Mouse (Mus musculus) forebrain, embryonic 14.5 days (tissue): ENCODE data around the gene Itprid1. TPM values are rescaled to one million over a fixed set of nuclear protein-coding genes. Genes with fewer than 3 reads are reported as not detected.

ENCODE experiments used
- ATAC-seq: fragments of 200-750 bp; cut with Nextera tagmentation; 2 replicates; pipeline ENCODE4 v1.8.0; 2017; ENCODE audit warnings: mild to moderate bottlenecking, moderate library complexity
- DNase-seq: peaks from one replicate; pipeline ENCODE4 v3.0.0-alpha.2; 2015; ENCODE audit warnings: low spot score
- H3K27ac ChIP-seq: fragments of 300-500 bp; sonication (generic); 2 replicates; pipeline ENCODE4 v1.5.1; 2014; ENCODE audit warnings: low read depth, mild to moderate bottlenecking, control low read depth, low read length, moderate library complexity
- H3K27me3 ChIP-seq: fragments of 300-500 bp; sonication (generic); replicated peaks from 2 replicates; pipeline ENCODE4 v1.6.1; 2014; ENCODE audit warnings: low read length, control low read depth, mixed read lengths; ENCODE audit not compliant: control insufficient read depth, insufficient read depth
- H3K36me3 ChIP-seq: fragments of 300-500 bp; sonication (generic); 2 replicates; pipeline ENCODE4 v1.6.1; 2014; ENCODE audit warnings: low read length, control low read depth; ENCODE audit not compliant: control insufficient read depth, insufficient read depth
- H3K4me1 ChIP-seq: fragments of 300-500 bp; sonication (generic); 2 replicates; pipeline ENCODE4 v1.6.1; 2014; ENCODE audit warnings: antibody characterized with exemption, low read length, control low read depth; ENCODE audit not compliant: control insufficient read depth, insufficient read depth
- H3K4me2 ChIP-seq: fragments of 300-500 bp; sonication (generic); 2 replicates; pipeline ENCODE4 v1.6.1; 2014; ENCODE audit warnings: mild to moderate bottlenecking, control low read depth, low read length
- H3K4me3 ChIP-seq: fragments of 300-500 bp; sonication (generic); 2 replicates; pipeline ENCODE4 v1.5.1; 2014; ENCODE audit warnings: low read depth, low read length, control low read depth
- H3K9ac ChIP-seq: fragments of 300-500 bp; sonication (generic); 2 replicates; pipeline ENCODE4 v1.6.1; 2014; ENCODE audit warnings: mild to moderate bottlenecking, low read length, control low read depth, moderate library complexity
- H3K9me3 ChIP-seq: fragments of 300-500 bp; sonication (generic); replicated peaks from 2 replicates; pipeline ENCODE4 v1.6.1; 2016; ENCODE audit warnings: low read length, control low read depth, mixed read lengths; ENCODE audit not compliant: control insufficient read depth
- WGBS: fragments of 180-500 bp; shearing (Covaris S2); extraction: QIAGEN DNeasy Blood & Tissue Kit; methylation state at CpG from one replicate; pipeline ENCODE4 v1.1.7; 2014; 5-methylcytosine and 5-hydroxymethylcytosine counted together
- polyA plus RNA-seq: library from polyadenylated mRNA; unstranded; fragments of >200 nt; fragmentation: Nextera tagmentation; extraction: Ambion mirVana; gene quantifications from 2 replicates; pipeline ENCODE4 v1.2.1, GENCODE M21; 2014

Gene Itprid1
- polyA plus RNA-seq, 1 experiment from 2014 or later, result 2.2 TPM

GRCm38 (mm10) chr6:55856085-55856484 lies 19.4 kb downstream of the Itprid1 start:
- Histone ChIP-seq H3K9ac (no peak overlapping the region), H3K9me3 (no peaks in the 10 kb centered on the region), H3K27ac (no peak overlapping the region), H3K27me3 (no peaks in the 10 kb centered on the region), H3K4me3 (no peak overlapping the region), H3K4me1 (no peaks in the 10 kb centered on the region), H3K36me3 (no peaks in the 10 kb centered on the region), H3K4me2 (no peak overlapping the region)
- DNase-seq (no peak), ATAC-seq (no peak)
- WGBS, result 87% methylated on average over 4 of the region's 4 CpGs

DNA sequence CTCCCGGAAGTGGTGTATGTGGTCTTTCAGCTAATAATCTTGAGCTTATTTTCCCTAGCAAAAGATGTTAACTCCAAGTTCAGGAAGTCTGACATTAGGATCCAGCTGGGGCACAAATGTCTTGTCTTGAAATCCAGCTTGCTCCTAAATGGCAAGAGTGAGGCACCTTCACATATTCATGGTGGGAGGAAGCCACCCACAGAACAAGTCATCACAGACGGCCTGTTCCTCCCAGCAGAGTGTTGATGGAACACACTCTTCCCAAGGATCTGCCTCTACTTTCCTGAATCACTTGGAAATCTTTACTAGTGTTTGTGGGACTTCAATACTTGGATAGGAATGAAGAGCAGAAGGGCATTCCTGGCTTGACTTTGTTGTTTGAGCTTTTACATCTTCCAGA lies 28.5 kb downstream of the Itprid1 start:
- Histone ChIP-seq H3K4me3 (no peak overlapping the region), H3K4me1 (no peaks in the 10 kb centered on the region), H3K9ac (no peak overlapping the region), H3K4me2 (no peak overlapping the region), H3K9me3 (no peaks in the 10 kb centered on the region), H3K27me3 (no peaks in the 10 kb centered on the region), H3K27ac (no peak overlapping the region), H3K36me3 (no peaks in the 10 kb centered on the region)
- WGBS, result 89% methylated on average over 2 of the region's 2 CpGs
- no peak for DNase-seq
- ATAC-seq, result no peak

DNA sequence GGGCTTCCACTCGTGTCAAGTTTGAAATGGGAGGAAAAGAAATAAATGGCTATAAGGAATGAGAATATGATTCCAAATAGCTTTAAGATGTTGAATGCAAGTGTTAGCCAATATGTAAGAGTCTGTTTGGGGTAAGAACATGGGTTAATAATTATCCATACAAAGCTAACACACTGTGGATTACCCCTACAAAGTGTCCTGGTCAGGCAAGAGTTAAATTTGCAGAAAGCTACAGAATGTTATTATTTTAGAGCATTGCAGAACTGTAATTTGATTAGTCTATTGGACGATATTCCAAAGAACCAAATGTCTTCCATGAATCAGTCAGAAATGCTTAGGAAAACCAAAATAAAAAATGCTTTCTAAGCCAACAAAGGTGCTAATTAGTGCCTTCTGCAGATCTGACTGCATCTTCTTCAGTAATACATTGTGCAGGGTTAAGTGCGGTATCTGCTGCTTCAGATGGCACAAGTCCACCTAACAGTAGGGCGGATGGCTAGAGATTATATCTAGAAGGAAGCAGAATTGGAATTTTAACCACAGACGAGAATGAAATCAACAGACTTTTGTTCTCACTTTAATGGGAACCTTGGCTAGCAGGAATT lies 42.8 kb downstream of the Itprid1 start:
- WGBS, result 43% methylated on average over 5 of the region's 5 CpGs
- Histone ChIP-seq H3K4me3 (no peak overlapping the region), H3K27ac (peak overlapping the region; percentile 27; the same call in 1 of the 2 replicates), H3K9me3 (no peaks in the 10 kb centered on the region), H3K4me2 (no peak overlapping the region), H3K4me1 (peaks cover 5% of the 10 kb centered on the region; the same call in 1 of the 2 replicates), H3K27me3 (no peaks in the 10 kb centered on the region), H3K36me3 (no peaks in the 10 kb centered on the region), H3K9ac (no peak overlapping the region)
- DNase-seq (peak; percentile 84), ATAC-seq (peak; percentile 80; the same call in 1 of the 2 replicates)

- WGBS, result 21% methylated on average over 3 of the region's 3 CpGs
- Histone ChIP-seq H3K9ac (no peak overlapping the region), H3K4me2 (no peak overlapping the region), H3K27me3 (no peaks in the 10 kb centered on the region), H3K9me3 (no peaks in the 10 kb centered on the region), H3K36me3 (no peaks in the 10 kb centered on the region), H3K4me3 (no peak overlapping the region), H3K4me1 (peaks cover 5% of the 10 kb centered on the region; the same call in 1 of the 2 replicates), H3K27ac (0 out of 2 replicates have a peak overlapping the region, but pooled peaks have one; percentile 48)
- no peak for ATAC-seq
- DNase-seq, result peak; percentile 31
These were observed 44.2 kb downstream of the Itprid1 start for GRCm38 (mm10) chr6:55880886-55881285.

GRCm38 (mm10) chr6:55887598-55887997 lies 50.9 kb downstream of the Itprid1 start:
- Histone ChIP-seq H3K27ac (no peak overlapping the region), H3K9me3 (no peaks in the 10 kb centered on the region), H3K9ac (no peak overlapping the region), H3K4me3 (no peak overlapping the region), H3K27me3 (no peaks in the 10 kb centered on the region), H3K4me1 (no peaks in the 10 kb centered on the region), H3K4me2 (no peak overlapping the region), H3K36me3 (no peaks in the 10 kb centered on the region)
- no peak for DNase-seq
- ATAC-seq, result no peak
- WGBS, result 71% methylated on average over 1 of the region's 1 CpGs

GRCm38 (mm10) chr6:55901568-55902328 lies 65.1 kb downstream of the Itprid1 start:
- Histone ChIP-seq H3K9me3 (no peaks in the 10 kb centered on the region), H3K27ac (peak overlapping the region; percentile 77), H3K9ac (no peak overlapping the region), H3K4me2 (no peak overlapping the region), H3K36me3 (no peaks in the 10 kb centered on the region), H3K4me3 (no peak overlapping the region), H3K4me1 (no peaks in the 10 kb centered on the region), H3K27me3 (no peaks in the 10 kb centered on the region)
- 63% methylated on average over 5 of the region's 5 CpGs for WGBS
- ATAC-seq (peak; percentile 93), DNase-seq (peak; percentile 88)

GRCm38 (mm10) chr6:55902329-55902605 lies 65.6 kb downstream of the Itprid1 start:
- 0% methylated on average over 1 of the region's 1 CpGs for WGBS

DNA sequence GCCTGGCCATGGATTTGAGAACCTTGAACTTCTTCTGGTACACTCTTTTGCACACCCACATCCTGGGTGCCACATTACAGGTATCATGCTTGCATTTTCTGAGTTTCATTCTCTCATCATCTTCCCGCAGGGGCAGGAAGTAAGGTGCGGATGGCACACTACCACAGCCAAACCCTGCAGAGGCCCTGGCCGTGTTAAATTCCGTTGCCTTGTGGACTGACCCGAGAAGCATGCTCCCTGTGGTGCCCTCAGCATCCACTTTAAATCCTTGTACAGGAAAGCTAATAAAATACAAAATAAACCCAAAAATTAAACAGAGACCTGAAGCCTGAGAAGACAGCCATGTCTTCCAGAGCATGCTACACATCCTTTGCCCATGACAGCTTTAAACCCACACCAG lies 82.5 kb downstream of the Itprid1 start:
- no peak for ATAC-seq

More at GRCm38 (mm10) chr6:55902329-55902605, 65.6 kb downstream of the Itprid1 start:
- Histone ChIP-seq H3K27ac (no peak overlapping the region), H3K27me3 (no peaks in the 10 kb centered on the region), H3K4me2 (no peak overlapping the region), H3K9me3 (no peaks in the 10 kb centered on the region), H3K36me3 (no peaks in the 10 kb centered on the region), H3K4me3 (no peak overlapping the region), H3K9ac (no peak overlapping the region), H3K4me1 (no peaks in the 10 kb centered on the region)
- no peak; the same call in 1 of the 2 replicates for ATAC-seq
- no peak for DNase-seq

DNA sequence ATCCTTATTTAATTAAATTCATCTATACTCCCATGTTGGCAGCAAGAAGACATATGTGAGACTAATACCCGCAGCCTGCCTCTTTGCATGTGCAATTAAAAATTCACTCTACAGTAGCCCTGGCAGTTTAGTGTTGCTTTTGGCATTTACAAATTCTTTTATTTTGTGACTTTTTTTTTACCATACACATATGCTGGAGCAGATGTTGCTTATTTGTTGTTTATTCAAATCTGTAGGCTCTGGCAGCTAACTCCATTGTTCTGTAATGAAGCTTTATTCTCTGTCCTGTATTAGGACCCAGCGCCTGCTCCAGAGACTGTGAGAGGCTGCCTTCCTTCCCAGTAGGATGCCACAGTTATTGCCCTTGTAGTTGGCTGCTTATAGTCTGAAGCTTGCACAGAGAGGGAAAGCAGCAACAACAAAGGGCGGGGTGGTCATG lies 83.6 kb downstream of the Itprid1 start:
- Histone ChIP-seq H3K27ac (peak overlapping the region; percentile 97), H3K4me2 (peak overlapping the region; percentile 32; the same call in 1 of the 2 replicates), H3K4me1 (peaks cover 10% of the 10 kb centered on the region; the same call in 1 of the 2 replicates), H3K9ac (peak overlapping the region; percentile 52; the same call in 1 of the 2 replicates), H3K9me3 (no peaks in the 10 kb centered on the region), H3K27me3 (no peaks in the 10 kb centered on the region), H3K4me3 (no peak overlapping the region), H3K36me3 (no peaks in the 10 kb centered on the region)
- ATAC-seq (peak; percentile 90), DNase-seq (peak; percentile 93)
- 10% methylated on average over 3 of the region's 3 CpGs for WGBS

More for the DNA sequence above, 82.5 kb downstream of the Itprid1 start:
- no peaks in the 10 kb centered on the region for H3K27me3 ChIP-seq
- DNase-seq, result no peak
- no peaks in the 10 kb centered on the region for H3K9me3 ChIP-seq
- H3K4me2 ChIP-seq, result no peak overlapping the region
- H3K9ac ChIP-seq, result no peak overlapping the region
- H3K27ac ChIP-seq, result peak overlapping the region; percentile 79
- 92% methylated on average over 5 of the region's 5 CpGs for WGBS
- peaks cover 10% of the 10 kb centered on the region; the same call in 1 of the 2 replicates for H3K4me1 ChIP-seq
- no peak overlapping the region for H3K4me3 ChIP-seq
- H3K36me3 ChIP-seq, result no peaks in the 10 kb centered on the region
